Mouse (Mus musculus): ENCODE results near the gene Large1.

GRCm38 (mm10) chr8:73160945-73161344, 192.4 kb downstream of the Large1 start:
- TF ChIP-seq CTCF (IDR thresholded peaks at IDR 0.05; ENCODE audit: extremely low read depth, insufficient read depth, insufficient read length, insufficient replicate concordance) (no peak), POLR2A (IDR thresholded peaks at IDR 0.05; ENCODE audit: low read depth, low read length) (no peak)
